Mouse (Mus musculus) forebrain, postnatal 0 days (tissue): ENCODE results near the gene Higd1a. TPM values are rescaled to one million over a fixed set of nuclear protein-coding genes. Genes with fewer than 3 reads are reported as not detected.

Source experiments
- ATAC-seq: fragments of 200-750 bp; cut with Nextera tagmentation; 2 replicates; pipeline ENCODE4 v1.8.0; 2017; ENCODE audit warnings: mild to moderate bottlenecking, moderate library complexity
- DNase-seq: peaks from one replicate; pipeline ENCODE4 v3.0.0-alpha.2; 2015
- H3K27ac ChIP-seq: fragments of 300-500 bp; sonication (generic); 2 replicates; pipeline ENCODE4 v1.5.1; 2014; ENCODE audit warnings: low read depth, mild to moderate bottlenecking, antibody characterized with exemption, low read length, moderate library complexity, mixed read lengths
- H3K27me3 ChIP-seq: fragments of 300-500 bp; sonication (generic); 2 replicates; pipeline ENCODE4 v1.6.1; 2014; ENCODE audit warnings: mild to moderate bottlenecking, low read length, mixed read lengths; ENCODE audit not compliant: insufficient read depth
- H3K36me3 ChIP-seq: fragments of 300-500 bp; sonication (generic); 2 replicates; pipeline ENCODE4 v1.6.1; 2014; ENCODE audit warnings: mild to moderate bottlenecking, moderate library complexity; ENCODE audit not compliant: insufficient read depth
- H3K4me1 ChIP-seq: fragments of 300-500 bp; sonication (generic); 2 replicates; pipeline ENCODE4 v1.6.1; 2014; ENCODE audit warnings: antibody characterized with exemption; ENCODE audit not compliant: insufficient read depth
- H3K4me2 ChIP-seq: fragments of 300-500 bp; sonication (generic); 2 replicates; pipeline ENCODE4 v1.6.1; 2014; ENCODE audit warnings: low read depth, mild to moderate bottlenecking, moderate library complexity
- H3K4me3 ChIP-seq: fragments of 300-500 bp; sonication (generic); 2 replicates; pipeline ENCODE4 v1.5.1; 2014; ENCODE audit warnings: low read depth, low read length, mixed read lengths
- H3K9ac ChIP-seq: fragments of 300-500 bp; sonication (generic); 2 replicates; pipeline ENCODE4 v1.6.1; 2014; ENCODE audit warnings: mild to moderate bottlenecking
- H3K9me3 ChIP-seq: fragments of 300-500 bp; sonication (generic); 2 replicates; pipeline ENCODE4 v1.6.1; 2016; ENCODE audit warnings: low read length
- CTCF ChIP-seq: sonication (generic); IDR thresholded peaks from 2 replicates; pipeline ENCODE4 v1.5.1; 2016; ENCODE audit warnings: antibody characterized with exemption, control low read depth, low read depth
- WGBS: fragments of 180-500 bp; shearing (Covaris S2); extraction: QIAGEN DNeasy Blood & Tissue Kit; methylation state at CpG from one replicate; pipeline ENCODE4 v1.1.7; 2014; 5-methylcytosine and 5-hydroxymethylcytosine counted together
- polyA plus RNA-seq: library from polyadenylated mRNA; unstranded; fragments of >200 nt; fragmentation: Nextera tagmentation; extraction: Ambion mirVana; gene quantifications from 2 replicates; pipeline ENCODE4 v1.2.1, GENCODE M21; 2015
- total RNA-seq: library from RNA; depleted of rRNA; stranded (reverse); fragments of >200 nt; gene quantifications from 2 replicates; pipeline ENCODE4 v1.2.3, GENCODE M21; 2014

Gene Higd1a
- total and polyA plus RNA-seq, 2 experiments from 2014 or later, result 35.1 to 134 TPM

DNA sequence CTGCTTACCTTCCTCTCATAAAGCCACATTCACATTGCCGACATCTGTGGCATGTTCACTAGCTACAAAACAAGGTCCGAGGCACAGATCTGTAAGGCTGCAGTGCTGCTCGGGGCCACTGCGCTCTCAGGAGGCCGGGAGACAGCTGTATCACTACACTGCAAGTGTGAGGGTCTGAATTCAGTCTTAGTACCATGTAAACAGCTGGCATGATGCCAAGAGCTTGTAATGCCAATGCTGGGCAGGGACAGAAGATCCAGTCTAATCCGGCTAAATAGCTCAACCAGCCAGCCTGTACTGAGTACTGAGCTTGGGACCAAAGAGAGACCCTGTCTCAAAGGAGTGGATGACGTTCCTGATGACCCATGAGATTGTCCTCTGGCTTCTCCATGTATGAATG, 34.2 kb downstream of the Higd1a start:
- Histone ChIP-seq H3K9ac (no peak overlapping the region), H3K4me1 (no peaks in the 10 kb centered on the region), H3K4me3 (no peak overlapping the region), H3K9me3 (no peaks in the 10 kb centered on the region), H3K36me3 (no peaks in the 10 kb centered on the region), H3K27ac (no peak overlapping the region), H3K4me2 (no peak overlapping the region), H3K27me3 (no peaks in the 10 kb centered on the region)
- peak; percentile 48 for DNase-seq
- TF ChIP-seq CTCF, result no peak
- ATAC-seq, result peak; percentile 42
- 36% methylated on average over 7 of the region's 7 CpGs for WGBS

DNA sequence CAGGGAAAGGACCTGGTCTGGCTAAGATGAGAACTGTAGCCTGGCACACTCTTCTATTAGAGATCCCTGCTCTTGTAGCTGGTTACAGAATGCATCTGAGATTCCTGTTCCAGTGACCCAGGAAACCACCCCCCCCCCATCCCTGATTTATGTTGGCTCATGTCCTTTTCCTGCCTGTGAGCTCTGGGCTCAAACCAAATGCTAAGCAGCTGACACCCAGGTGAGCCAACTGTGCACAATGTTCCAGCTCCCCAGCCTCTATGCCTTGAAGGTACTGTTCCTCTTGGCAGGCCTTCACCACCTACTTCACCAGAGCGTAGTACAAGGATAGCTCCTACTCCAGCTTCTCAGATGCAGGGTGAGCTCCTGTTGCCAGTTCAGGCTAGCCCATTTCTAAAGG, 35.1 kb downstream of the Higd1a start:
- no peak; the same call in 1 of the 2 replicates for ATAC-seq
- Histone ChIP-seq H3K36me3 (no peaks in the 10 kb centered on the region), H3K9ac (no peak overlapping the region), H3K4me1 (no peaks in the 10 kb centered on the region), H3K27me3 (no peaks in the 10 kb centered on the region), H3K9me3 (no peaks in the 10 kb centered on the region), H3K27ac (peak overlapping the region; percentile 40; the same call in 1 of the 2 replicates), H3K4me3 (no peak overlapping the region), H3K4me2 (no peak overlapping the region)
- DNase-seq, result no peak
- 46% methylated on average over 1 of the region's 1 CpGs for WGBS
- no peak for TF ChIP-seq CTCF

GRCm38 (mm10) chr9:121822585-121822991, 35.6 kb downstream of the Higd1a start:
- Histone ChIP-seq H3K4me3 (no peak overlapping the region), H3K27ac (peak overlapping the region; percentile 40; the same call in 1 of the 2 replicates), H3K36me3 (no peaks in the 10 kb centered on the region), H3K4me2 (no peak overlapping the region), H3K9ac (no peak overlapping the region), H3K9me3 (no peaks in the 10 kb centered on the region), H3K27me3 (no peaks in the 10 kb centered on the region), H3K4me1 (no peaks in the 10 kb centered on the region)
- ATAC-seq (peak; percentile 87), DNase-seq (peak; percentile 66)
- TF ChIP-seq CTCF, result no peak
- 26% methylated on average over 6 of the region's 6 CpGs for WGBS

- no peak for TF ChIP-seq CTCF
- Histone ChIP-seq H3K4me2 (no peak overlapping the region), H3K4me3 (no peak overlapping the region), H3K36me3 (no peaks in the 10 kb centered on the region), H3K9ac (no peak overlapping the region), H3K4me1 (no peaks in the 10 kb centered on the region), H3K27me3 (no peaks in the 10 kb centered on the region), H3K9me3 (no peaks in the 10 kb centered on the region), H3K27ac (no peak overlapping the region)
- DNase-seq (no peak), ATAC-seq (no peak)
- WGBS, result 73% methylated on average over 5 of the region's 5 CpGs
Observed at GRCm38 (mm10) chr9:121820765-121821164, 37.4 kb downstream of the Higd1a start.

DNA sequence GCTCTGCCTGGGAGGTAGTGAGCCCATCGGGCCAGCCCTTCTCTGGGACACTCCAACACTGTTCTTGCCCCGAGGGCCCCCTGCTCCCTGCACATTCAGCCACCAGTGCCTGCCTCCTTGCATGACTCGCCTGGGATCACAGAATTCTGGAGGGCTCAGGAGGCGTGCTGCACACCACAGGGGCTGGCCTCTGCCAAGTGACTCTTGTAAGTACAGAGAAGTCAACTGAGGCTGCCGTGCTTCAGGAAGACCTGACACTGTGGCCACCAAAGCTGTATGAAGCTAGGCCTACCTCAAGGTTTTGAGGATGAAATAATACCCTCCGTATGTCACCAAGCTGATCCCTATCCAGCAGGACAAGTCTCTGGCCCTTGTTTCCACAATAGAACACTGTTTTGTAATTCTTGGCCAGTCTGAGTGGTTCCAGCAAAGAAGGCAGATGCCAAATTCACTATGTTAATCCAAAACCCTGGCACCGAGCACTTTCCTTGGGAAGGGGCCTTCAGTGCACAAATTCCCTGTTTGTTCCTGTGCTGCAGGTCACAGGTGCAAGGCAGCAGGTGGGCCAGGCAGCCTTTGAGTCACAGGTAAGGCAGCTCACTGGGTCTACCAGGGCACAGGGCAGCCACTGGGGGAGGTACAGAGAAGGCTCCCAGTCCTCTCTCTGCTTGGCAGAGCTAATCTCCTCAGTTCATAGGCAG, 38.2 kb downstream of the Higd1a start:
- no peak overlapping the region for H3K4me3 ChIP-seq
- H3K9me3 ChIP-seq, result no peaks in the 10 kb centered on the region
- DNase-seq (peak; percentile 54), ATAC-seq (peak; percentile 34)
- no peak for TF ChIP-seq CTCF
- H3K27me3 ChIP-seq, result no peaks in the 10 kb centered on the region
- no peak overlapping the region for H3K27ac ChIP-seq
- H3K4me2 ChIP-seq, result no peak overlapping the region
- no peaks in the 10 kb centered on the region for H3K4me1 ChIP-seq
- 26% methylated on average over 7 of the region's 7 CpGs for WGBS
- no peaks in the 10 kb centered on the region for H3K36me3 ChIP-seq
- H3K9ac ChIP-seq, result no peak overlapping the region

GRCm38 (mm10) chr9:121819073-121819770, 38.9 kb downstream of the Higd1a start:
- Histone ChIP-seq H3K9ac (no peak overlapping the region), H3K4me3 (no peak overlapping the region), H3K4me2 (no peak overlapping the region), H3K36me3 (no peaks in the 10 kb centered on the region), H3K4me1 (no peaks in the 10 kb centered on the region), H3K27ac (no peak overlapping the region), H3K9me3 (no peaks in the 10 kb centered on the region), H3K27me3 (no peaks in the 10 kb centered on the region)
- DNase-seq (no peak), ATAC-seq (no peak)
- WGBS, result 59% methylated on average over 9 of the region's 9 CpGs
- no peak for TF ChIP-seq CTCF

DNA sequence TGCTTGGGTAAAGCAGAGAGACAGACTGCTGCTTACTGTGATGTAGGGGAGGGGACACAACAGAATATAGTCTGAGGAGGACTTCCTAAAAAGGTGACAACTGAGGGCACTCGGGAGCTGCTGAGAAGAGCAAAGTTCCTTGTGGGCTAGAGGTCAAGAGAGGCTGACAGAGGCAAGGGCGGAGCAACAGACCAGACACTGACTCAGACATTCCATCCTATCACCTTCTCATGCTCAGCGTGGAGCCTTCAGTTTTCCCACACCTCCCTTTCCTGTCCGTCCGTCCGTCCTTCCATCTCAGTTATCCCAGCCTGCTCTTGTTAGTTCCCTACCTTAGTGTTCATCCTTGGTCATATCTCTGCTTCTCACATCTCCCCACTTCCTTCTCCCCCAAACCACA, 43.0 kb downstream of the Higd1a start:
- 85% methylated on average over 6 of the region's 6 CpGs for WGBS
- H3K36me3 ChIP-seq, result no peaks in the 10 kb centered on the region
- DNase-seq, result no peak
- no peak for ATAC-seq
- no peak overlapping the region for H3K4me3 ChIP-seq
- no peaks in the 10 kb centered on the region for H3K27me3 ChIP-seq
- no peaks in the 10 kb centered on the region for H3K9me3 ChIP-seq
- no peak for TF ChIP-seq CTCF
- H3K4me1 ChIP-seq, result peaks cover 4% of the 10 kb centered on the region; the same call in 1 of the 2 replicates
- no peak overlapping the region for H3K27ac ChIP-seq
- no peak overlapping the region for H3K9ac ChIP-seq
- H3K4me2 ChIP-seq, result no peak overlapping the region
